ENCODE assay signal across 11 mouse cellular contexts in the genomic region with DNA sequence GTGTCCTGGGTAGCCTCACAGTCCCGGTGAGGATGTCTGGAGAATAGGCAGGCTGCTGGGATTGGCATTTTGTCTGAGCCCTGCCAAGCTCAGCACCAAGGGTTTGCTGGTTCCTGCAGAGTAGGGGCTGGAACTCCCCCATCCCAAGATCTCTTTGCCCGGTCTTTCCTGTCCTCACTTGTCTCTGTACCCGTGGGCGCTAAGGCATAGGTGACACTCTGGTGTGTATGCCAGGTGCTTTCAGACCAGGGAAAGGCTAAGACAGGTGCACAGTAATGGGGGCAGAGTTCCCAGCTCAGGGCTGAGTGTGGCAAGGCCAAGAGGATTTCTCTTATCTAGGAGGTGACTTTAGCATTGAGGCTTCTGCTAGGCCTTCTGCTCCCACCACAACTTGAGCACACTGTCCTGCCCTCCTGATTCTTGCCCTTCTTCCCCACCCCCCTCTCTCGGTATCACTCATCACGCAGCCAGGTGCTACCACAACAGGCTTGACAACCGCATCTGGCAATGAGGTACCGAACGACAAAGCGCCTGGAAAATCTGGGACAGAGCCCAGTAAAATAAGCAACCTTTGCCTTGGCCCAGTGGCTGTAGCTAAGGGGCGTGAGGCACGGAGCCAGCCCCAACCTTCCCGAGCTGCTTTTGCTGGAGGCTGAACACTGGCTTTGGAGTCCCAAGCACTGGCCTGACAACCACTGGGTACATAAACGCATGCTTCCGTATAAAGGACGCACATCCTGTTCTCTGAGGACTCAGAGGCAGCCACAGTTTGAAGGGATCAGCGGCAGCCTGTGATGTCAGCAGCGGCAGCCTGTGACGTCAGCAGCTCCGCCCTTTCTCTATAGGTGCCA. TPM values are rescaled to one million over a fixed set of nuclear protein-coding genes. Genes with fewer than 3 reads are reported as not detected.
A peak's percentile ranks its signal among the peaks of the same experiment; 100 is the strongest.
DNase-seq lines count a peak whose midpoint lies in the region; ATAC-seq and TF ChIP-seq lines count a peak whose summit lies in the region.
"Had no signal": no experiment of that assay in that cellular context is flagged by ENCODE, and none has a peak within 500 bp of the region (broad histone marks: within the 10 kb centered on the region; RNA-seq: fewer than 3 reads in every experiment).

No protein-coding gene starts in this region.

- peak overlapping the region; percentile 46 for H3K4me2 ChIP-seq in kidney, embryonic 14.5 days (replicated peaks; ENCODE audit: low read depth, low read length)

- H3K9me3 ChIP-seq in kidney, embryonic 14.5 days (ENCODE audit: control insufficient read depth, low read length) = no peaks in the 10 kb centered on the region
- H3K9me3 ChIP-seq: embryonic facial prominence, embryonic 13.5 days had no signal

- peaks cover 32% of the 10 kb centered on the region; the same call in 1 of the 2 replicates for H3K36me3 ChIP-seq in kidney, embryonic 14.5 days (ENCODE audit: control insufficient read depth, insufficient read depth, low read length)

- no peak for TF ChIP-seq CTCF in lung, adult 2 months (IDR thresholded peaks at IDR 0.05; ENCODE audit: insufficient read depth, low read length)
- TF ChIP-seq CTCF in left cerebral cortex, adult 2 months (IDR thresholded peaks at IDR 0.05) = no peak

- intact Hi-C loops in left cerebral cortex, adult 2 months (cut with DNase I) = no loop called here

- 49% methylated on average over 20 of the region's 20 CpGs for WGBS in lung, adult 2 months
- WGBS in kidney, embryonic 14.5 days = 82% methylated on average over 20 of the region's 20 CpGs

- TF ChIP-seq POLR2A in lung, adult 2 months (IDR thresholded peaks at IDR 0.05; ENCODE audit: borderline replicate concordance, extremely low read depth, low read depth, low read length) = no peak

- H3K9ac ChIP-seq in kidney, embryonic 14.5 days (ENCODE audit: low read depth, low read length) = 0 out of 2 replicates have a peak overlapping the region, but pooled peaks have one; percentile 32
- H3K9ac ChIP-seq: embryonic facial prominence, embryonic 13.5 days had no signal

- no peak overlapping the region for H3K27ac ChIP-seq in kidney, embryonic 14.5 days (ENCODE audit: low read depth, low read length)
- no peak overlapping the region for H3K27ac ChIP-seq in left cerebral cortex, adult 2 months
- H3K27ac ChIP-seq: embryonic facial prominence, embryonic 13.5 days had no signal

- no peak overlapping the region for H3K4me3 ChIP-seq in lung, adult 2 months (replicated peaks; ENCODE audit: extremely low read depth, low read depth, low read length)
- peak overlapping the region; percentile 36; the same call in 1 of the 2 replicates for H3K4me3 ChIP-seq in kidney, embryonic 14.5 days (ENCODE audit: low read length)
- no peak overlapping the region for H3K4me3 ChIP-seq in left cerebral cortex, adult 2 months
- H3K4me3 ChIP-seq: embryonic facial prominence, embryonic 13.5 days; myocyte had no signal

- DNase-seq in lung, adult 18-20 months = peak; percentile 45 to 71
- DNase-seq in lung, adult 2 months = no peak
- peak; percentile 42 for DNase-seq in ZHBTc4 (ENCODE audit: low read depth, low spot score)
- DNase-seq in naive thymus-derived CD4-positive, alpha-beta T cell, adult 2 months (ENCODE audit: low read depth) = peak; percentile 53
- no peak for DNase-seq in gastrocnemius, adult 8-10 months (ENCODE audit: low spot score in 2 of 2)
- DNase-seq in left cerebral cortex, adult 2 months (ENCODE audit: extremely low spot score in 1 of 2, low spot score in 2 of 2) = no peak
- DNase-seq: adrenal gland, postnatal 25 days had no signal

- no peak for ATAC-seq in kidney, embryonic 14.5 days (ENCODE audit: low FRiP score, low TSS enrichment)

- no peaks in the 10 kb centered on the region; the same call in 1 of the 2 replicates for H3K4me1 ChIP-seq in lung, adult 2 months (ENCODE audit: control insufficient read depth, insufficient read depth, low read length)
- H3K4me1 ChIP-seq in kidney, embryonic 14.5 days (ENCODE audit: control insufficient read depth, insufficient read depth, low read length) = peaks cover 12% of the 10 kb centered on the region

- H3K27me3 ChIP-seq in kidney, embryonic 14.5 days (ENCODE audit: control insufficient read depth, insufficient read depth, low read length) = peaks cover 14% of the 10 kb centered on the region; the same call in 1 of the 2 replicates

RNA-seq across cellular contexts. Expression of a gene that starts 4.0 kb away (rescaled TPM):
- polyA plus RNA-seq in lung, adult 2 months (2012; rRNA removed) = 48.0 and 48.9 TPM in 2 replicates
- polyA plus RNA-seq in kidney, embryonic 14.5 days (2014; fragmentation: Nextera tagmentation; extraction: Ambion mirVana) = 52.3 and 66.8 TPM in 2 replicates
- total RNA-seq in gastrocnemius, adult 8-10 months (2022) = under 1 TPM in 2 of 4 experiments, not detected in 2; 0.11 to 0.29 TPM
- total RNA-seq in left cerebral cortex, adult 2 months (2021) = 1 to 10 TPM; 2.0 to 2.5 TPM
- total RNA-seq: adrenal gland, postnatal 25 days; megakaryocyte, adult 5-6 weeks had no signal
- polyA plus RNA-seq: myocyte had no signal

RNA-seq across cellular contexts. Expression of a gene that starts 11.4 kb away (rescaled TPM):
- 44.8 and 58.0 TPM in 2 replicates for polyA plus RNA-seq in lung, adult 2 months (2012; rRNA removed)
- polyA plus RNA-seq in kidney, embryonic 14.5 days (2014; fragmentation: Nextera tagmentation; extraction: Ambion mirVana) = 83.8 and 101 TPM in 2 replicates
- total RNA-seq in gastrocnemius, adult 8-10 months (2022) = 10 to 100 TPM; 34.5 to 41.7 (median 37.7) TPM
- 100 to 1,000 TPM; 100 to 106 TPM for total RNA-seq in left cerebral cortex, adult 2 months (2021)

RNA-seq across cellular contexts. Expression of a gene that starts 37.9 kb away (rescaled TPM):
- 31.7 and 33.8 TPM in 2 replicates for polyA plus RNA-seq in lung, adult 2 months (2012; rRNA removed)
- polyA plus RNA-seq in kidney, embryonic 14.5 days (2014; fragmentation: Nextera tagmentation; extraction: Ambion mirVana) = 35.5 and 54.1 TPM in 2 replicates
- 1 to 10 TPM; 1.3 to 1.5 (median 1.4) TPM for total RNA-seq in gastrocnemius, adult 8-10 months (2022)
- 1 to 10 TPM; 1.8 to 1.9 TPM for total RNA-seq in left cerebral cortex, adult 2 months (2021)
- total RNA-seq: megakaryocyte, adult 5-6 weeks had no signal

RNA-seq across cellular contexts. Expression of a gene that starts 49.9 kb away (rescaled TPM):
- polyA plus RNA-seq in lung, adult 2 months (2012; rRNA removed) = 26.6 and 28.1 TPM in 2 replicates
- 10.7 and 14.8 TPM in 2 replicates for polyA plus RNA-seq in kidney, embryonic 14.5 days (2014; fragmentation: Nextera tagmentation; extraction: Ambion mirVana)
- 1 to 10 TPM; 1.8 to 2.5 (median 2.2) TPM for total RNA-seq in gastrocnemius, adult 8-10 months (2022)
- total RNA-seq in left cerebral cortex, adult 2 months (2021) = 10 to 100 TPM; 10.2 to 11.9 TPM

Comparison
In these comparisons a context has a peak if more than half of its experiments do, and no peak if none do; other contexts are left out.
1. DNase-seq: peak in lung, adult 18-20 months (2 of 2), ZHBTc4 (single experiment) and naive thymus-derived CD4-positive, alpha-beta T cell, adult 2 months (single experiment); none in lung, adult 2 months (single experiment), gastrocnemius, adult 8-10 months (0 of 2) and left cerebral cortex, adult 2 months (0 of 2).